Mouse (Mus musculus) embryo, embryonic 11.5 days (tissue): ENCODE data around the gene Bmpr1b.

Experiments used
- DNase-seq: peaks from one replicate; pipeline ENCODE4 v3.0.0-alpha.2; 2012; ENCODE audit warnings: low read depth, low spot score

Gene Bmpr1b

GRCm38 (mm10) chr3:142114190-142114589 lies 55.0 kb downstream of the Bmpr1b start:
- no peak for DNase-seq

GRCm38 (mm10) chr3:142113208-142113607 lies 56.0 kb downstream of the Bmpr1b start:
- no peak for DNase-seq

GRCm38 (mm10) chr3:142106227-142106626 lies 63.0 kb downstream of the Bmpr1b start:
- DNase-seq = no peak

GRCm38 (mm10) chr3:142104027-142104805 lies 65.0 kb downstream of the Bmpr1b start:
- DNase-seq = no peak

- no peak for DNase-seq
Observed at GRCm38 (mm10) chr3:142103622-142104021, 65.6 kb downstream of the Bmpr1b start.

- peak; percentile 34 for DNase-seq
Observed at GRCm38 (mm10) chr3:142099151-142099550, 70.1 kb downstream of the Bmpr1b start.

- DNase-seq = no peak
Observed at GRCm38 (mm10) chr3:142094049-142094448, 75.2 kb downstream of the Bmpr1b start.

- DNase-seq = no peak
Observed at GRCm38 (mm10) chr3:142089684-142090083, 79.5 kb downstream of the Bmpr1b start.

GRCm38 (mm10) chr3:142085938-142086337 lies 83.3 kb downstream of the Bmpr1b start:
- no peak for DNase-seq

- no peak for DNase-seq
Observed at GRCm38 (mm10) chr3:142084091-142084490, 85.1 kb downstream of the Bmpr1b start.

GRCm38 (mm10) chr3:142077723-142078302 lies 91.4 kb downstream of the Bmpr1b start:
- DNase-seq = no peak

- DNase-seq = no peak
Observed at GRCm38 (mm10) chr3:142071601-142072000, 97.6 kb downstream of the Bmpr1b start.

- DNase-seq = no peak
Observed at GRCm38 (mm10) chr3:142066792-142067346, 102.4 kb downstream of the Bmpr1b start.

- no peak for DNase-seq
Observed at GRCm38 (mm10) chr3:142065111-142065510, 104.1 kb downstream of the Bmpr1b start.

- peak; percentile 34 for DNase-seq
Observed at GRCm38 (mm10) chr3:142063536-142064226, 105.5 kb downstream of the Bmpr1b start.

GRCm38 (mm10) chr3:142061267-142061666 lies 108.0 kb downstream of the Bmpr1b start:
- no peak for DNase-seq

GRCm38 (mm10) chr3:142059890-142060289 lies 109.3 kb downstream of the Bmpr1b start:
- no peak for DNase-seq

- no peak for DNase-seq
Observed at GRCm38 (mm10) chr3:142050681-142051080, 118.5 kb downstream of the Bmpr1b start.

GRCm38 (mm10) chr3:142049610-142050009 lies 119.6 kb downstream of the Bmpr1b start:
- no peak for DNase-seq

- DNase-seq = no peak
Observed at GRCm38 (mm10) chr3:142049093-142049492, 120.1 kb downstream of the Bmpr1b start.

GRCm38 (mm10) chr3:142048493-142048892 lies 120.7 kb downstream of the Bmpr1b start:
- DNase-seq = no peak

GRCm38 (mm10) chr3:142043463-142043862 lies 125.8 kb downstream of the Bmpr1b start:
- no peak for DNase-seq
